Mouse (Mus musculus) lung, postnatal 0 days (tissue): ENCODE results near the gene Fam161a.

ENCODE experiments used
- CTCF ChIP-seq: IDR thresholded peaks from 2 replicates; pipeline ENCODE4 v1.5.1; 2016; ENCODE audit warnings: antibody characterized with exemption, mild to moderate bottlenecking
- EP300 ChIP-seq: IDR thresholded peaks from 2 replicates; pipeline ENCODE4 v1.6.1; 2016; ENCODE audit warnings: antibody characterized with exemption, mild to moderate bottlenecking, control low read depth

- TF ChIP-seq EP300 (no peak), CTCF (peak; percentile 19; the same call in 1 of the 2 replicates)
Observed at GRCm38 (mm10) chr11:22971835-22972709, 35.3 kb upstream of the Fam161a start, which contains the start of gene Zrsr1.
